Mouse (Mus musculus): ENCODE data around the gene Klhl2. TPM values are rescaled to one million over a fixed set of nuclear protein-coding genes. Genes with fewer than 3 reads are reported as not detected.

Gene Klhl2
- polyA plus RNA-seq, 1 experiment, result 12.0 TPM

DNA sequence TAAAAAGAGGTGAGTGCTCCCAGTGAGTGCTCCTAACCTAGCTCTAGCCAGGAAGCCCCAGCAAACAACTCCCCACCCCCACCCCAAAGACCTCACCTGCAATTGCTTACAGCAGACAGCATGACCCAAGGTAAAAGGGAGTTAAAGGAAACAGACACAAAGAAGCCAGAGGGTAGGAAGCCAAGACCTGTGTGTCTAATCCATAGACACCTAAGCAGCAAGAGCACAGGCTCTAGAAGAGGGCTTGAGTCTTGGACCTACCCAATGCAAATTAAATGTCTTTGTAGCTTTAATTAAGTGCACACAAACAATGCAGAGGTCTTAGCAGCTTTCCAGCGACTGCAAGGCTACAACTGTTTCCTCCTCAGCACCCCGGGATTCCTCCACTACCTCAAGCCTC, 2.2 kb downstream of the Klhl2 start:
- Histone ChIP-seq H3K27ac (ENCODE audit: insufficient read depth, low read depth, low read length) (no peak overlapping the region), H3K4me3 (ENCODE audit: insufficient read depth, low read length) (no peak overlapping the region), H3K4me1 (ENCODE audit: control insufficient read depth, insufficient read depth, low read length) (peaks cover 36% of the 10 kb centered on the region)
- TF ChIP-seq CTCF (IDR thresholded peaks at IDR 0.05; ENCODE audit: low read depth, low read length) (no peak), POLR2A (IDR thresholded peaks at IDR 0.05; ENCODE audit: borderline replicate concordance, low read depth, low read length) (no peak)

DNA sequence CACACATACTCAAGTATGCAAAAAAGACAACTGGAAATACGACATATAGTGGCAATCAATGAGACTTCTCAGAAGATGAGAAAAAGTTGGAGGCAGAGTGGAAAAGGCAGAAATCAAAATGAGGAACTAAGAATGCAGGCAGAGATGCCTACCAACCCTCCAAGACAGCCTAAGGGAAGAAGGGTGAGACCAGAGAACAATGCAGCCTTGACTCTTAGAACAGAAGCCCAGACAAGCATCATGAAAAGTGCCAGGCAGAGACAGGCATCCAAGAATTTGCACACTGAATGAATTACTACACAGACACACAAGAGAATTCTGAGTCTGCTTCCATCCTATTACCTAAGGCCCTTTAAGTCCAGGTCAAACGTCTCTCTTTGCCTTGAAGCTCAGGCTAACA, 2.6 kb downstream of the Klhl2 start:
- H3K4me3 ChIP-seq (ENCODE audit: insufficient read depth, low read length), result no peak overlapping the region
- no peak for TF ChIP-seq POLR2A (IDR thresholded peaks at IDR 0.05; ENCODE audit: borderline replicate concordance, low read depth, low read length)
- no peak for TF ChIP-seq CTCF (IDR thresholded peaks at IDR 0.05; ENCODE audit: low read depth, low read length)
- no peak overlapping the region for H3K27ac ChIP-seq (ENCODE audit: insufficient read depth, low read depth, low read length)
- peaks cover 37% of the 10 kb centered on the region for H3K4me1 ChIP-seq (ENCODE audit: control insufficient read depth, insufficient read depth, low read length)

DNA sequence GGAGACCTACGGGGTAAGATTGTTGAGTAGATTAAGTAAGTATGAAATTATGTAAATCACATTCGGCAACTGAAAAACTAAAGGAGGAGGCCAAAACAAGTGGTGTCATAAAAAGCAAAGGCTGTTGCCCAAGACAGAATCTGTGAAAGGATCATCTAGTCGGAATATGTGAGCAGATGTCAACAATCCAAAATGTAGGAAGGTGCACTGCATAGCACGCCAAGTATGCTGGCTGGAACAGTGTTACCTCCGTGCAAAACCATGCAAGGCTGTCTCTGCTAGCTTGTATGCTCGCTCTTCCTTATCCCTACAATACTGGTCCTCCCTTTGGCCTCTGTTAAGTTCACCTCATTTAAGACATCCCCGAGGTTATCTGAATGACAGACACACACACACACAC, 4.5 kb downstream of the Klhl2 start:
- H3K4me1 ChIP-seq (ENCODE audit: control insufficient read depth, insufficient read depth, low read length), result peaks cover 39% of the 10 kb centered on the region
- H3K27ac ChIP-seq (ENCODE audit: insufficient read depth, low read depth, low read length), result no peak overlapping the region
- no peak for TF ChIP-seq POLR2A (IDR thresholded peaks at IDR 0.05; ENCODE audit: borderline replicate concordance, low read depth, low read length)
- no peak overlapping the region for H3K4me3 ChIP-seq (ENCODE audit: insufficient read depth, low read length)

DNA sequence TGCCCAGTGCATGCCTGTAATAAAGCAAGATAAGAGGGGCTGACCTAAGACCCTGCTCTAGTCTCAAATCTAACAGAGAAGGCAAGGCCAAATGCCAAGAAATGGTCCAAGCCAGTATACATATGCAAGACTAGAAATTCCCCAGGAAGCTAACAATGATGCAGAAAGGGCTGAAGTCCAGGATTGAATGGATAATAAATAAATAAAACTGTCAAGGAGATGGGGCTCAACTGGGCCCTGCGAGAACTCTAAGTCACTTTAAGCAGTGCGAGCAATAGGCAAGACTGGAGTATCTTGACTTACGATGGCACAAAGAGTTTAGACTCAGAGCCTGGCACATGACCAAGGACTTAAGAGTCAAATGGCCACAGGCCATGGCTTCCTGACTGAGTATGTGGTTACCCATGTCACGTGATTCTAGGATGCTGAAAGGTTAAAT, 5.8 kb downstream of the Klhl2 start:
- TF ChIP-seq POLR2A (IDR thresholded peaks at IDR 0.05; ENCODE audit: borderline replicate concordance, low read depth, low read length), result no peak
- TF ChIP-seq CTCF (IDR thresholded peaks at IDR 0.05; ENCODE audit: low read depth, low read length), result no peak
- no peak overlapping the region for H3K27ac ChIP-seq (ENCODE audit: insufficient read depth, low read depth, low read length)
- no peak overlapping the region for H3K4me3 ChIP-seq (ENCODE audit: insufficient read depth, low read length)
- peaks cover 39% of the 10 kb centered on the region for H3K4me1 ChIP-seq (ENCODE audit: control insufficient read depth, insufficient read depth, low read length)

DNA sequence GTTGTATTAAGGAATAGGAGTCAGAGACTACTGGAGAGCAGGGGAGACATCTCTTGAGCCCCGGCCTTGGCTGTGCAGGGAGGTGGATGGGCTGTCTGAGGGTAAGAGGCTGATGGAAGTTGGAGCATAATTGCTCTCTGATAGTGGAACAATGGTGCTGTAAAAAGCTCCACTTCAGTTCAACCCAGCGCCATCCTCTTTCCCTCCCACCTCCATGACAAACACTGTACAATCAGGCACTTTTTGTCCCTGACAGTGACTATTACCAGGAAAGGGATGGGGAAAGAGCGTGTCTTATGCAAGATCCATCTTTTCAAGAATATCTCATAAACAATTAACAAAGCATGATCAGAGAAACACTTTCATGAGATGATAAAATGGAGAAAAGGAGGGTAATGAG, 6.6 kb downstream of the Klhl2 start:
- TF ChIP-seq POLR2A (IDR thresholded peaks at IDR 0.05; ENCODE audit: borderline replicate concordance, low read depth, low read length) (no peak), CTCF (IDR thresholded peaks at IDR 0.05; ENCODE audit: low read depth, low read length) (no peak)
- no peak overlapping the region for H3K27ac ChIP-seq (ENCODE audit: insufficient read depth, low read depth, low read length)
- peaks cover 37% of the 10 kb centered on the region for H3K4me1 ChIP-seq (ENCODE audit: control insufficient read depth, insufficient read depth, low read length)
- no peak overlapping the region for H3K4me3 ChIP-seq (ENCODE audit: insufficient read depth, low read length)

DNA sequence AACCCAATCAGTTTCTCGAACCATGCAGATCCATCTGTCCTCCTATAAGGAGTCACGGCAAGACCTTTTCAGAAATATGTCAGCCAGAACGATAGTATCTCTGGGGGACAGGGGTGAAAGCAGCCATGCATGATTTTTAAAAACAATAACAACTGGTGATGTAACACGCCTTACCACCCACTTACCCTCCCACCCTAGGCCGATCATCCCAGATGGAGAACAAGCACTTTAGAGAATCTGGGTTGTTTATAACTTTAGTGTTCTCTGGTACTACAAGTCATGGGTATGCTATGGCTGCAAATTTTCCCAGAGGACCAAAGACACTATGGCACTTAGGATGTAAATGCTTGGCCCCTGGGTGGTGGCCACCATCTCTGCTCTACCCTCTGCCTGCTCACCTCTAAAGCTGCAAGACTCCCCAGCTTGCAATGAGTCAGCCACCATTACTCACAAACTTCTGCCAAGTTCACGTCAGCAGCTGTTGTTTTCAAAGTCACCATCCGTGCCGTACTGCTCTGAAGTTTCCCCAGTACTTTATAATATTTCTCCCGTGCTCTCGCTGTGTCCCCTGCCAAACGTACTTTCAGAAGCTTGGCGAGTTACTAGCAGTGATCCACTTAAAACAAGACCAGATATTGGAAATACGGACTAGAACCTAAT, 7.9 kb downstream of the Klhl2 start:
- Histone ChIP-seq H3K27ac (ENCODE audit: insufficient read depth, low read depth, low read length) (no peak overlapping the region), H3K4me3 (ENCODE audit: insufficient read depth, low read length) (no peak overlapping the region), H3K4me1 (ENCODE audit: control insufficient read depth, insufficient read depth, low read length) (peaks cover 26% of the 10 kb centered on the region)
- TF ChIP-seq CTCF (IDR thresholded peaks at IDR 0.05; ENCODE audit: low read depth, low read length), result no peak
- TF ChIP-seq POLR2A (IDR thresholded peaks at IDR 0.05; ENCODE audit: borderline replicate concordance, low read depth, low read length), result no peak

DNA sequence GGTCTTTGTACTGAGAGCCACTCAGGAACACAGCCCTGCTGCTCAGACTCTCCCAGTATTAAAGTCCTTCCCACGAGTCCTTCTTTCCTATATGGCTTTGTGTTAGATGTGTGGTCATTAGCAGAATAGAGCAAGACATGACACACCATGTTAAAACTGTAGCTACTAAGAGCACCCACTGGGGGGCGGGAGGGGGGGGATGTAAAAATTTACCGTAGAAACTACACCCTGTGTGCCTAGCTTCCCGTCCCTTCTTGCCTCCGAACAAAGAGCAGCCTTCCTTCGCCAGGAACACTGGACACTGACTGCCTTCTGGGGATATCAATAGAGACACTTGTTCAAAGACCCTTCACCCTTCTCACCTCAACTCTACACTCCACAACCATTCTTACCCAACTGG, 10.2 kb downstream of the Klhl2 start:
- H3K4me3 ChIP-seq (ENCODE audit: insufficient read depth, low read length), result no peak overlapping the region
- H3K27ac ChIP-seq (ENCODE audit: insufficient read depth, low read depth, low read length), result no peak overlapping the region
- peaks cover 19% of the 10 kb centered on the region for H3K4me1 ChIP-seq (ENCODE audit: control insufficient read depth, insufficient read depth, low read length)
- TF ChIP-seq POLR2A (IDR thresholded peaks at IDR 0.05; ENCODE audit: borderline replicate concordance, low read depth, low read length) (no peak), CTCF (IDR thresholded peaks at IDR 0.05; ENCODE audit: low read depth, low read length) (no peak)

DNA sequence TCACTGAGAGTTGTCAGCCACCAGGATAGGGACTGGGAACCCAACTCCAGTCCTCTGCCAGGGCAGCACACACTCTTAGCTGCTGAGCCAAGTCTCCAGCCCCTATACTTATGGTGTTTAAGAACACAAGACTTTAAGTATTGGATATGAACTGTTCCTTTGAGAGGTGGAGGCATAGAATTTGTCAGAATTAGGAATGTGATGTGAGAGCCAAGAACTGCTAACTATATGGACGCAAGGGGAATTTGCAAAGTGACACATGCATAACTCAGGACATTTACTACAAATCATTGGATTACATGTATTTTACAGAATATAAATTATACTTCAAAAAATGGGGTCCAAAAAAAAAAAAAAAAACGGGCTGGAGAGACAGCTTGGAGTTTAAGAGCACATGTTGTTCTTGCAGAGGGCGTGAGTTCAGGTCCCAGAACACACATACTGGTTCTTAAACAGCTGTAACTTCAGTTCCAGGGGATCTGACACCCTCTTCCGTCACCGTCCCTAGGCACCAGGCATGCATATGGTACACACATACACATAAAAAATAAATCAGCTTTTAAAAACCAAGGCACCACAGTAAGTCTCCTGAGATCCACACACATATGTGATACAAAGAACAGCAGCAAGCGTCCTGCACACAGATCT, 14.2 kb downstream of the Klhl2 start:
- H3K27ac ChIP-seq (ENCODE audit: insufficient read depth, low read depth, low read length), result no peak overlapping the region
- H3K4me1 ChIP-seq (ENCODE audit: control insufficient read depth, insufficient read depth, low read length), result peaks cover 17% of the 10 kb centered on the region
- TF ChIP-seq POLR2A (IDR thresholded peaks at IDR 0.05; ENCODE audit: borderline replicate concordance, low read depth, low read length) (no peak), CTCF (IDR thresholded peaks at IDR 0.05; ENCODE audit: low read depth, low read length) (no peak)
- H3K4me3 ChIP-seq (ENCODE audit: insufficient read depth, low read length), result no peak overlapping the region

DNA sequence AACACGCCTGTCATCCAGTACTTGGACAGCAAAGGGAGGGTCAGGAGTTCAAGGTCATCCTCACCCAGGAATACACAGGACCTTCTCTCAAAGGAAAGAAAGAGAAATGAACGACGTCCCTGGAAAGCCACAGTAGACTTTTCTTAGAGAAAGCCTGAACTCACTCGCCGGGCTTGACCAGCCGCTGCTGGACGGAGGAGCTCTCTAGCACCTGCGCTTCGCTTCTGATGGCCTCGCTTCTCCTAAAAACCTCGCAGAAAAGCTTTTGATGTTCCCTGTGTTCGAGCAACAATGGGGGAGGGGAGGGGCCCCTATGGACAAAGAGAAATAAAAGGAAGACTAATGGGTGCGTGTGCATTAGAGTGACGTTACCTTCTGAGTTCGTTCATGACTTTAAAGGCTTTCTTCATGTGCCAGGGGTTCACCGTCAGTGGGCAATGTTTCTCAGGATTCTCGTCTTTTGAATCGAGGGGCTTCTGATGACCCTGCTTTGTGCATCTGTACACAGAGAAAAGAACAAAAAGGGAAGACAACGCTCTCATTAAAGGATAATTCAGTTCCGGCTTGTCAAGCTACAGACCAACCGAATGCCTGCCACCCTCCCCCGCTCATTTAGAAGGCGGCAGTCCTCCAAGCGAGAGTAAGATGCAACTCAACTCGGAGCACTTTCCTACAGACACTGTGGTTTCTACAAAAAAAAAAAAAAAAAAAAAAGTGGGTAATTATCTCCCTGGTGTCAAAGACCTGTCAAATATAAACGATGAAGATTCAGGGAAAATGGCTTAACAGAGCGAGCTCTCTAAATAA, 15.5 kb downstream of the Klhl2 start:
- peaks cover 17% of the 10 kb centered on the region for H3K4me1 ChIP-seq (ENCODE audit: control insufficient read depth, insufficient read depth, low read length)
- TF ChIP-seq CTCF (IDR thresholded peaks at IDR 0.05; ENCODE audit: low read depth, low read length) (no peak), POLR2A (IDR thresholded peaks at IDR 0.05; ENCODE audit: borderline replicate concordance, low read depth, low read length) (no peak)
- H3K4me3 ChIP-seq (ENCODE audit: insufficient read depth, low read length), result no peak overlapping the region
- H3K27ac ChIP-seq (ENCODE audit: insufficient read depth, low read depth, low read length), result no peak overlapping the region

Data from bone marrow macrophage, adult 2 months (primary cell).